14 mouse cellular contexts compared by ENCODE assay signal in the genomic region with DNA sequence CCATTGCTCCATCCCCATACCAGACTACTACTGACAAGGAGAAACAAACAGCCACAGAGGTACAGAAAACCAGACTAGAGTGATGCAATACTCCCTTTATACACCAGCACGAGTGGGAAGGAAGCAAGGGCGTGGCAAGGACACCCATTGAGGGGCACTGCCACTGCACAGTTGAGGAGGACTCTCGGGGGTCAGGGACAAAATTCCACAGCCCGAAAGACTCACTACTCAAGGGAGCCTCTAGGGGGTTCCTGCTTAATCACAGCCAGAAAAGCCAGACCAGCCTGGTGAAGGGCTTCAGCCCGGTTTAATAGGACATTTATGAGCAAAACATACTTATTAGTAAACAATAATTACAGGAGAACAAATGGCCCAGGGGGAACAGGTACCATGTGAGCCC.
DNase-seq lines count a peak whose midpoint lies in the region; ATAC-seq and TF ChIP-seq lines count a peak whose summit lies in the region.
"Had no signal": no experiment of that assay in that cellular context is flagged by ENCODE, and none has a peak within 500 bp of the region (broad histone marks: within the 10 kb centered on the region; RNA-seq: fewer than 3 reads in every experiment).

No protein-coding gene starts in this region.

- H3K27me3 ChIP-seq in hindbrain, postnatal 0 days (ENCODE audit: insufficient read depth, low read length): no peaks in the 10 kb centered on the region
- peaks cover 20% of the 10 kb centered on the region for H3K27me3 ChIP-seq in hindbrain, embryonic 10.5 days (ENCODE audit: insufficient read depth, poor library complexity, severe bottlenecking)
- no peaks in the 10 kb centered on the region for H3K27me3 ChIP-seq in intestine, postnatal 0 days (replicated peaks; ENCODE audit: control insufficient read depth, insufficient read depth, low read length)
- H3K27me3 ChIP-seq in small intestine, adult 2 months (ENCODE audit: control insufficient read depth, insufficient read depth, low read length): no peaks in the 10 kb centered on the region
- H3K27me3 ChIP-seq: liver, embryonic 15.5 days; midbrain, embryonic 13.5 days; stomach, embryonic 15.5 days had no signal

- WGBS in hindbrain, postnatal 0 days: 26% methylated on average over 5 of the region's 5 CpGs
- 42% methylated on average over 5 of the region's 5 CpGs for WGBS in hindbrain, embryonic 10.5 days
- WGBS in intestine, postnatal 0 days: 36% methylated on average over 5 of the region's 5 CpGs
- WGBS in small intestine, adult 2 months: 32% methylated on average over 5 of the region's 5 CpGs

- no peak overlapping the region for H3K4me2 ChIP-seq in hindbrain, postnatal 0 days (ENCODE audit: low read depth, low read length)
- no peak overlapping the region for H3K4me2 ChIP-seq in intestine, postnatal 0 days (replicated peaks; ENCODE audit: low read depth)
- H3K4me2 ChIP-seq: liver, embryonic 15.5 days; midbrain, embryonic 13.5 days; stomach, embryonic 15.5 days had no signal

- TF ChIP-seq POLR2A in small intestine, adult 2 months (IDR thresholded peaks at IDR 0.05; ENCODE audit: low read depth, low read length): no peak

- TF ChIP-seq CTCF in hindbrain, postnatal 0 days (IDR thresholded peaks at IDR 0.05; ENCODE audit: low read depth): peak; percentile 34; the same call in 1 of the 2 replicates
- TF ChIP-seq CTCF in intestine, postnatal 0 days (IDR thresholded peaks at IDR 0.05; ENCODE audit: low read depth): peak; percentile 47
- 0 out of 2 replicates have a peak, but pooled peaks have one; percentile 22 for TF ChIP-seq CTCF in small intestine, adult 2 months (IDR thresholded peaks at IDR 0.05; ENCODE audit: extremely low read depth, insufficient read length, insufficient replicate concordance, low read depth, low read length)

- no peak overlapping the region for H3K27ac ChIP-seq in hindbrain, postnatal 0 days
- no peak overlapping the region for H3K27ac ChIP-seq in hindbrain, embryonic 10.5 days
- no peak overlapping the region for H3K27ac ChIP-seq in intestine, postnatal 0 days (ENCODE audit: low read depth, low read length)
- no peak overlapping the region for H3K27ac ChIP-seq in small intestine, adult 2 months (ENCODE audit: insufficient read depth, low read depth, low read length)
- H3K27ac ChIP-seq: heart, embryonic 10.5 days; liver, embryonic 15.5 days; midbrain, embryonic 13.5 days; stomach, embryonic 15.5 days had no signal

- no peak overlapping the region for H3K9ac ChIP-seq in hindbrain, postnatal 0 days (replicated peaks; ENCODE audit: low read length)
- H3K9ac ChIP-seq in intestine, postnatal 0 days (ENCODE audit: low read depth, low read length): no peak overlapping the region
- H3K9ac ChIP-seq: liver, embryonic 15.5 days; midbrain, embryonic 13.5 days; stomach, embryonic 15.5 days had no signal

- ATAC-seq in hindbrain, postnatal 0 days: no peak
- ATAC-seq in intestine, postnatal 0 days: 0 out of 2 replicates have a peak, but pooled peaks have one; percentile 7
- ATAC-seq: midbrain, embryonic 13.5 days had no signal

- peaks cover 5% of the 10 kb centered on the region; the same call in 1 of the 2 replicates for H3K4me1 ChIP-seq in hindbrain, postnatal 0 days (ENCODE audit: insufficient read depth, low read length)
- H3K4me1 ChIP-seq in hindbrain, embryonic 10.5 days (replicated peaks): peaks cover 48% of the 10 kb centered on the region
- 0 out of 2 replicates have a peak, but pooled peaks cover 4% of the 10 kb centered on the region for H3K4me1 ChIP-seq in intestine, postnatal 0 days (replicated peaks; ENCODE audit: control insufficient read depth, insufficient read depth, low read length)
- H3K4me1 ChIP-seq in small intestine, adult 2 months (ENCODE audit: control insufficient read depth, insufficient read depth, insufficient read length, low read length): peaks cover 21% of the 10 kb centered on the region
- H3K4me1 ChIP-seq: liver, embryonic 15.5 days had no signal

- no peaks in the 10 kb centered on the region for H3K36me3 ChIP-seq in hindbrain, postnatal 0 days (ENCODE audit: insufficient read depth, low read length)
- no peaks in the 10 kb centered on the region for H3K36me3 ChIP-seq in hindbrain, embryonic 10.5 days
- no peaks in the 10 kb centered on the region for H3K36me3 ChIP-seq in intestine, postnatal 0 days (ENCODE audit: control insufficient read depth, insufficient read depth)
- H3K36me3 ChIP-seq in small intestine, adult 2 months (ENCODE audit: control insufficient read depth, insufficient read depth, low read length): no peaks in the 10 kb centered on the region
- H3K36me3 ChIP-seq: heart, embryonic 10.5 days; liver, embryonic 15.5 days; midbrain, embryonic 13.5 days; stomach, embryonic 15.5 days had no signal

- no peak overlapping the region for H3K4me3 ChIP-seq in hindbrain, postnatal 0 days (ENCODE audit: low read length)
- no peak overlapping the region for H3K4me3 ChIP-seq in hindbrain, embryonic 10.5 days
- no peak overlapping the region for H3K4me3 ChIP-seq in intestine, postnatal 0 days (ENCODE audit: low read depth, low read length)
- no peak overlapping the region for H3K4me3 ChIP-seq in small intestine, adult 2 months (ENCODE audit: low read depth, low read length)
- H3K4me3 ChIP-seq: heart, embryonic 10.5 days; liver, embryonic 15.5 days; midbrain, embryonic 13.5 days; stomach, embryonic 15.5 days had no signal

- DNase-seq in hindbrain, postnatal 0 days (ENCODE audit: low spot score): peak; percentile 37
- no peak for DNase-seq in hindbrain, embryonic 10.5 days (ENCODE audit: low spot score)
- peak; percentile 47 for DNase-seq in lung, postnatal 36 days
- DNase-seq in lung, postnatal 14 days: no peak
- no peak for DNase-seq in spleen, postnatal 14 days (ENCODE audit: low spot score in 2 of 2)
- no peak for DNase-seq in embryo, embryonic 9.5 days (ENCODE audit: extremely low spot score)
- DNase-seq: cerebellum, adult 9-11 months; layer of hippocampus, postnatal 36 days had no signal

- no peaks in the 10 kb centered on the region for H3K9me3 ChIP-seq in hindbrain, postnatal 0 days (ENCODE audit: low read length)
- no peaks in the 10 kb centered on the region for H3K9me3 ChIP-seq in hindbrain, embryonic 10.5 days
- no peaks in the 10 kb centered on the region for H3K9me3 ChIP-seq in intestine, postnatal 0 days (ENCODE audit: control insufficient read depth)
- H3K9me3 ChIP-seq: heart, embryonic 10.5 days; liver, embryonic 15.5 days; midbrain, embryonic 13.5 days; stomach, embryonic 15.5 days had no signal

Comparison
In these comparisons a context has a peak if more than half of its experiments do, and no peak if none do; other contexts are left out.
1. DNase-seq: peak in hindbrain, postnatal 0 days (single experiment) and lung, postnatal 36 days (single experiment); none in hindbrain, embryonic 10.5 days (single experiment), lung, postnatal 14 days (single experiment), spleen, postnatal 14 days (0 of 2) and embryo, embryonic 9.5 days (single experiment).
2. Peak in every context shown above with its lines, with median percentiles within 50 percentile points of each other: CTCF ChIP-seq.